Mouse (Mus musculus): ENCODE data around the gene Atad5. TPM values are rescaled to one million over a fixed set of nuclear protein-coding genes. Genes with fewer than 3 reads are reported as not detected.

The Atad5 gene
- polyA plus RNA-seq, 1 experiment from 2014 or later: 9.0 TPM

DNA sequence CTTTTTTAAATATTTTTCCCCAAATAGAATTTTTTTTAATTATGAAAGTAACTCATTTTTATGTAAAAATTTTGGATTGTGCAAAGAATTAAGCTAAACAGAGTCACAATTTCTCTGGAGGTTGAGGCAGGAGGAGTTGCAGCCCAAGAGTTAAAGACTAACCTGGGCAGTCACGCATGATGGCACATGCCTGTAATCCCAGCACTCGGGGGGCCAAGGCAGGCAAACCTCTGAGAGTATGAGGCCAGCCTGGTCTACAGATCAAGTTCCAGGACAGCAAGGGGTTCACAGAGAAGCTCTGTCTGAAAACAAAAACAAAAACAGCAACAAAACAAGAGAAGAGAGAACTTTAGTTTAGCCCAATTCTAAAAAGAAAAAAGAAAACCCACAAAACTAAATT, 75.0 kb downstream of the Atad5 start:
- Histone ChIP-seq H3K36me3 (ENCODE audit: control insufficient read depth, insufficient read depth, low read length) (no peaks in the 10 kb centered on the region), H3K4me1 (ENCODE audit: control insufficient read depth, insufficient read depth, low read length) (no peaks in the 10 kb centered on the region), H3K4me2 (ENCODE audit: low read depth, low read length) (no peak overlapping the region), H3K27ac (ENCODE audit: low read length) (no peak overlapping the region), H3K9ac (ENCODE audit: low read length) (no peak overlapping the region), H3K9me3 (replicated peaks; ENCODE audit: control insufficient read depth, low read length) (no peaks in the 10 kb centered on the region), H3K27me3 (ENCODE audit: control insufficient read depth, insufficient read depth, low read length) (no peaks in the 10 kb centered on the region), H3K4me3 (replicated peaks; ENCODE audit: low read length) (no peak overlapping the region)
- 55% methylated on average over 2 of the region's 2 CpGs for WGBS
- ATAC-seq (ENCODE audit: insufficient read depth, low FRiP score): no peak

DNA sequence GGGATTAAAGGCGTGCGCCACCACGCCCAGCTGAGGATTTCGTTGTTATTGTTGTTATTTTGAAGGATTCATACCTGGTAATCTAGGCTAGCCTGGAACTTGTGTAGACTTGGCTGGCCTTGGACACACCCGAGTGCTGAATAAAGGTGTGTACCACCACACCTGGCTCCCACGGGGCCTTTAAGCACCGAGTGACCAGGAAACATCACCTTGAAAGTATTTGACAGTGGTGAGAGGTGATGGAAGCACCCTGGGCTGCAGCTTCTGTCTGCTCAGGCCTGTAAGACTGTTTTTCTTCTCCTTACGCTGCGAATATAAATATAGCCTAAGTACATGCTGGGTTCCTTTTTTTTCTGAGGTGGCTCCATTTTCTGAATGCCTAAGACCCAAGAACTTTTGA, 78.9 kb downstream of the Atad5 start:
- ATAC-seq (ENCODE audit: insufficient read depth, low FRiP score): no peak
- no peaks in the 10 kb centered on the region for H3K36me3 ChIP-seq (ENCODE audit: control insufficient read depth, insufficient read depth, low read length)
- H3K27me3 ChIP-seq (ENCODE audit: control insufficient read depth, insufficient read depth, low read length): no peaks in the 10 kb centered on the region
- H3K9me3 ChIP-seq (replicated peaks; ENCODE audit: control insufficient read depth, low read length): no peaks in the 10 kb centered on the region
- no peak overlapping the region for H3K27ac ChIP-seq (ENCODE audit: low read length)
- H3K4me3 ChIP-seq (replicated peaks; ENCODE audit: low read length): no peak overlapping the region
- H3K4me1 ChIP-seq (ENCODE audit: control insufficient read depth, insufficient read depth, low read length): no peaks in the 10 kb centered on the region
- 86% methylated on average over 9 of the region's 9 CpGs for WGBS
- no peak overlapping the region for H3K4me2 ChIP-seq (ENCODE audit: low read depth, low read length)
- H3K9ac ChIP-seq (ENCODE audit: low read length): no peak overlapping the region

DNA sequence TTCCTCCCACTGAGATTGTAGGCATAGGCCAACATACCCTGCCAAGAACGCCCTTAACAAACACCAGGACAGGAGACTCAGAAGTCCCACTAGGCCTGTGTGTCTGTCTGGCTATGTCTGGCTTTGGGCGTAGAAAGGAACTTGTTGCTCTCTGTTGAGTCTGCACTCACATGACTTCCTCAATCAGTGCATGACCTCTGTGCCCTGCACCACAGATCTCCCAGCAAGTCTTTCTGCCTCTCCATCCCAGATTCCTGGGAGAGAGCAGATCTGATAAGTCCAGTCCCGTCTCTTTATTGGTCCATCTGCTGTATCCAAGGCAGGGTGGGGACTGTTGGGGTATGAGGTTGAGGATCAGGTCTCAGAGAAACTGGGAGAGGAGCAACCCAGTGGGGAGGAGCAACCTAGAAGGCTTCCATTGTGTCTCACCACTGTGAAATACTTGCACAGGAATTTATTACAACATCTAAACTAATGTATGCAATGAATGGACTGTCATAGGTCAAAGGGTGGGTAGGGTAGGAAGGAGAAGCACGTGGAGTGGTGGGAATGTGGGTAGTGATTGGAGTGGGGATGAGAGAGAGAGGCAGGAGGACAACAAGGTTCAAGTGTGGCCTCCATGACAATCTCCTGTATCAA, 79.5 kb downstream of the Atad5 start:
- H3K4me1 ChIP-seq (ENCODE audit: control insufficient read depth, insufficient read depth, low read length): no peaks in the 10 kb centered on the region
- no peak overlapping the region for H3K4me3 ChIP-seq (replicated peaks; ENCODE audit: low read length)
- no peaks in the 10 kb centered on the region for H3K36me3 ChIP-seq (ENCODE audit: control insufficient read depth, insufficient read depth, low read length)
- H3K9me3 ChIP-seq (replicated peaks; ENCODE audit: control insufficient read depth, low read length): no peaks in the 10 kb centered on the region
- 67% methylated on average over 4 of the region's 4 CpGs for WGBS
- H3K27me3 ChIP-seq (ENCODE audit: control insufficient read depth, insufficient read depth, low read length): no peaks in the 10 kb centered on the region
- no peak overlapping the region for H3K27ac ChIP-seq (ENCODE audit: low read length)
- ATAC-seq (ENCODE audit: insufficient read depth, low FRiP score): no peak
- H3K9ac ChIP-seq (ENCODE audit: low read length): no peak overlapping the region
- H3K4me2 ChIP-seq (ENCODE audit: low read depth, low read length): no peak overlapping the region

DNA sequence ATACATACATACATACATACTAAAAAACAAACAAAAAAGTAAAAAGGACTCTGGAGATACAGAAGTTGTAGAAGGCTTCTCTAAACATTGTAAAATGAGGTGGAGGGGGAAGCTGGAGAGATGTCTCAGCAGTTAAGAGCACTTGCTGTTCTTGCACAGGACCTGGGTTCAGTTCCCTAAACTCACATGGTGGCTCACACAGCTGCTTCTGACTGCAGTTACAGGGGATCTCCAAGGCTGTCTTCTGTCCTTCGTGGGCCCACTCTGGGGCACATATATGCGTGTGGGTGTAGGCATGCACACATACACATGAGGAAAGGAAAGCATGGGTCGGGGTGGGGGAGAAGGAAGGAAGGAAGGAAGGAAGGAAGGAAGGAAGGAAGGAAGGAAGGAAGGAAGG, 80.4 kb downstream of the Atad5 start:
- Histone ChIP-seq H3K4me2 (ENCODE audit: low read depth, low read length) (no peak overlapping the region), H3K27ac (ENCODE audit: low read length) (no peak overlapping the region), H3K4me1 (ENCODE audit: control insufficient read depth, insufficient read depth, low read length) (no peaks in the 10 kb centered on the region), H3K9ac (ENCODE audit: low read length) (no peak overlapping the region), H3K4me3 (replicated peaks; ENCODE audit: low read length) (no peak overlapping the region), H3K27me3 (ENCODE audit: control insufficient read depth, insufficient read depth, low read length) (no peaks in the 10 kb centered on the region), H3K36me3 (ENCODE audit: control insufficient read depth, insufficient read depth, low read length) (no peaks in the 10 kb centered on the region), H3K9me3 (replicated peaks; ENCODE audit: control insufficient read depth, low read length) (no peaks in the 10 kb centered on the region)
- ATAC-seq (ENCODE audit: insufficient read depth, low FRiP score): no peak
- WGBS: 80% methylated on average over 3 of the region's 3 CpGs

DNA sequence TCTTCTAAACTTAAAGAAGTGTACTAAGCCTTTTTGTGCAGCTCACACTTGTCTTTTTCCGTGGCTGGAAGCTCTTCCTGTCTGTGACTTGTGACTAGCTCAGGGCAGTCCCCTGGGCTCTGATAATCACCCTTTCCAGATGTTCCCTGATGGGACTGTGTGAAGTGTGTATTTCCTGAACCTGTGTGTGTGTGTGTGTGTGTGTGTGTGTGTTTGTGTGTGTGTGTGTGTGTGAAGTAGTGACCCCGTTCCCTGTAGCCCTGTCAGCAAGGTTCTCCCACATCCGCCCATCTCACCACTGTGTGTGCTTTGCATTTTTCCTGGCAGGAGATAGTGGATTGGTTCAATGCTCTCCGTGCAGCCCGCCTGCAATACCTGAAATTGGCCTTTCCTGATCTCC, 81.2 kb downstream of the Atad5 start:
- 55% methylated on average over 5 of the region's 5 CpGs for WGBS
- Histone ChIP-seq H3K4me3 (replicated peaks; ENCODE audit: low read length) (no peak overlapping the region), H3K4me1 (ENCODE audit: control insufficient read depth, insufficient read depth, low read length) (no peaks in the 10 kb centered on the region), H3K9ac (ENCODE audit: low read length) (no peak overlapping the region), H3K27ac (ENCODE audit: low read length) (no peak overlapping the region), H3K36me3 (ENCODE audit: control insufficient read depth, insufficient read depth, low read length) (no peaks in the 10 kb centered on the region), H3K9me3 (replicated peaks; ENCODE audit: control insufficient read depth, low read length) (no peaks in the 10 kb centered on the region), H3K4me2 (ENCODE audit: low read depth, low read length) (no peak overlapping the region), H3K27me3 (ENCODE audit: control insufficient read depth, insufficient read depth, low read length) (no peaks in the 10 kb centered on the region)
- ATAC-seq (ENCODE audit: insufficient read depth, low FRiP score): no peak

DNA sequence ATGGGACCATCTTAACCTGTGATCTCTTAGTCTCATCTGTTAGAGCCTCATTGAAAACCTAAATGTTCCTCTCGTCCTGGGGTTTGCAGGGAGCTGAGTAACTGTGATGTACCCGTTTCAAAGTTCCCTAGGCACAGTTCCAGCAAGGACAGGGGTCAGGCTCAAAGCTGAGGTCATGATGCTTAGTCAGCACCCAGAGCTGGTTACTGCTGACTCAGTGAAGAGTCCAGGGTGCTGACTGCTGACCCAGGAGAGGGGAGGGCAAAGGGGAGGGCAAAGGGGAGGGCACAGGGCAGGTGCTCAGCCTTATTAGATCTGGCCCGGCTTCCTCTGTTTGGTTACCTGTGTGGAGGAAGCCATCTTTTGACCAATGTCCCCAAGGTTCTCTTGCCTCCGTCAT, 82.7 kb downstream of the Atad5 start:
- peak; percentile 15; the same call in 1 of the 2 replicates for ATAC-seq (ENCODE audit: insufficient read depth, low FRiP score)
- Histone ChIP-seq H3K4me1 (ENCODE audit: control insufficient read depth, insufficient read depth, low read length) (no peaks in the 10 kb centered on the region), H3K27me3 (ENCODE audit: control insufficient read depth, insufficient read depth, low read length) (no peaks in the 10 kb centered on the region), H3K4me2 (ENCODE audit: low read depth, low read length) (no peak overlapping the region), H3K4me3 (replicated peaks; ENCODE audit: low read length) (no peak overlapping the region), H3K36me3 (ENCODE audit: control insufficient read depth, insufficient read depth, low read length) (no peaks in the 10 kb centered on the region), H3K9ac (ENCODE audit: low read length) (no peak overlapping the region), H3K27ac (ENCODE audit: low read length) (no peak overlapping the region), H3K9me3 (replicated peaks; ENCODE audit: control insufficient read depth, low read length) (no peaks in the 10 kb centered on the region)
- WGBS: 67% methylated on average over 4 of the region's 4 CpGs

DNA sequence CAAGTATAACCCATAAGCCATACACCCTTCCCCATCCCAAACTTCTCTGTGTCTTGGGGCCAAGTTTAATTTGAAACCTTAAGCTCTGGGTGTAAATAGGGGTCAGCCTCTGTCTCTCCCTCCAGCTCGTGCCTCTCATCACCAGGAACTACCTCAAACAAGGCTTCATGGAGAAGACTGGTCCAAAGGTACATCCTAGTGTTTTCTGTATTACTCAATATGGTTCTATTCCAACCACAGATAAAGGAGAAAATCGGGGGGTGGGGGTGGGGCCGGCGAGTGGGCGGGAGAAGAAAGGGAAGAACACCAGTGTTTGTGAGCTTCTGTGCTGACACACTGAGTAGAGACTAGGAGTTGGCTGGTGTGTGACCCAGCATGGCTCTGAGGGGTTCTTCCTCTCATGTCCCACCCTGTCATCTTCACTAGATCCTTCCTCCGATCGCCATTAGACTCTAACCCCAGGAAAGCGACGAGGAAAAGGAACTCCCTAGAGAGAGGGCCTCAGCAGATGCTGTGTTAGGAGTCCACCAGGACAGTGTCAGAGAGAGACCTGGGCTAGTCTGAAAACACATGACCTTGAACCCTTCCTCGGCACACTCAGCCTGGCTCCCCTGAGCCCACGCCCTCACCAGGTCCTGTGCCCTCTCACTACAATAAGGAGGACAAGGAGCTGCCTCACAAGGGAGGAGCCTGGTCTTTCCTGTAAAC, 84.9 kb downstream of the Atad5 start:
- WGBS: 76% methylated on average over 11 of the region's 11 CpGs
- no peak overlapping the region for H3K27ac ChIP-seq (ENCODE audit: low read length)

DNA sequence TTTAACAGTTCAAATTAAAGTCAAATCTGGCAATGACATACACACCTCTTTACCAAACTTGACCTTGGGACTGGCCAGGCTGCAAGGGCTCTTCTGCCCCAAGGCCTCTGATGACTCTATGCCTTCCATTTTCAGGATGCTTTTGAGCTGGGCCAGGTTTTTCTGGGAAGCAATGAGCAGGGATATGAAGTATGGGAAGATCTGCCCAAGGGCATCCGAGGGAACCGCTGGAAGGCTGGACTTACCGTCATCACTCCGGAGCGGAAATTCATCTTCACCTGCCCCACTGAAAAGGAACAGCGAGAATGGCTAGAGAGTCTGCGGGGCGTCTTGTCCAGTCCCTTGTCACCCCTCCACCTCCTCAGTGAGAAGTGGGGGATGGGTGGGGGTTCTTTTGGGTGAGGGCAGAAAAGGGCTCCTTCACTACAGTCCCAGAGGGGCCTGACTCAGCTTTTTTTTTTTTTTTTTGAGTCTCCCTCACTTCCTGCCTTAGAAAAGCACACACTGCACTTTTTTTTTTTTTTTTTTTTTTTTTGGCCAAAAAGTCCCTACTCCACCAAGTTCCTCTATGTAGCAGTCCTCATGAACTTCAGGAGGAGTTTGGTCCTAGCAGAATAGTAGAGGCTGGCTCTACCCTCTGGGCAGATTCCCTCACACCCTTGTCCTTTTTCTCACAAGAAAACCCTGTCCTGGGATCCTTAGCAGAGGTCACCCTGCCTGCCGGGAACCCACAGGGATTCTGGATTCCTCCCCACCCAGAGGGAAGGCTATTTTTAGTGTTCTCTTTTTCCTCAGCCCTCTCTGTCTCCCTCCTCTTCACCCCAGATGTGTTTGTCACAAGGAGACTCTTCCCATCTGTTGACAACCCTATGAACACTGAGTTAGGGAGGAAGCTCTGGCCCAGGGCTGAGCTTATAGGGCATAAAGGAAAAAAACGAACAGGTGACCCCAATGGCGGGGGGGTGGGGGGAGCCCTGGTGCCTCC, 88.0 kb downstream of the Atad5 start:
- H3K4me1 ChIP-seq (ENCODE audit: control insufficient read depth, insufficient read depth, low read length): no peaks in the 10 kb centered on the region
- peak overlapping the region; percentile 31; the same call in 1 of the 2 replicates for H3K9ac ChIP-seq (ENCODE audit: low read length)
- H3K4me2 ChIP-seq (ENCODE audit: low read depth, low read length): no peak overlapping the region
- 66% methylated on average over 11 of the region's 11 CpGs for WGBS
- H3K27me3 ChIP-seq (ENCODE audit: control insufficient read depth, insufficient read depth, low read length): no peaks in the 10 kb centered on the region
- no peak for ATAC-seq (ENCODE audit: insufficient read depth, low FRiP score)
- peak overlapping the region; percentile 33 for H3K27ac ChIP-seq (ENCODE audit: low read length)
- no peaks in the 10 kb centered on the region for H3K9me3 ChIP-seq (replicated peaks; ENCODE audit: control insufficient read depth, low read length)
- H3K4me3 ChIP-seq (replicated peaks; ENCODE audit: low read length): no peak overlapping the region
- no peaks in the 10 kb centered on the region for H3K36me3 ChIP-seq (ENCODE audit: control insufficient read depth, insufficient read depth, low read length)

More for the DNA sequence above, 84.9 kb downstream of the Atad5 start:
- ATAC-seq (ENCODE audit: insufficient read depth, low FRiP score): no peak
- Histone ChIP-seq H3K9me3 (replicated peaks; ENCODE audit: control insufficient read depth, low read length) (no peaks in the 10 kb centered on the region), H3K9ac (ENCODE audit: low read length) (no peak overlapping the region), H3K4me3 (replicated peaks; ENCODE audit: low read length) (no peak overlapping the region), H3K4me2 (ENCODE audit: low read depth, low read length) (no peak overlapping the region), H3K36me3 (ENCODE audit: control insufficient read depth, insufficient read depth, low read length) (no peaks in the 10 kb centered on the region), H3K27me3 (ENCODE audit: control insufficient read depth, insufficient read depth, low read length) (no peaks in the 10 kb centered on the region), H3K4me1 (ENCODE audit: control insufficient read depth, insufficient read depth, low read length) (no peaks in the 10 kb centered on the region)

DNA sequence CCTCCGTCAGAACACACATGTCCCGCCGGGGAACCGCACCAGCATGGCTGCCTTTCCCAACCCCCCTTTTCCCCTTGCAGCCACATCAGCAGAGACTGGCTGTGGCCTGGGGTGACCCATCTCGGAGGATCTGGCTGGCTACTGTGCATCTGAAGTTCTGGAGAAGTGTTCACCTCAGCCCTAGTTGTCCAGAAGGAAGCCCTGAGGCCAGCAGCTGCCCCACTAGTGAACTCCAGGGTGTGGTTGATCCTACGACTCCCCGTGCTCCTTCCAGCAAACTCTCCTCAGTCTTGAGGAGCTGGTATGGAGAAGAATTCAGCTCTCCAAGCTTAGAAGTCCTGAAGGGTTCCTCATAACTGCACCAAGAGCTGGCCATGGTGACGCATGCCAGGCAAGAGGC, 89.1 kb downstream of the Atad5 start:
- Histone ChIP-seq H3K4me3 (replicated peaks; ENCODE audit: low read length) (no peak overlapping the region), H3K36me3 (ENCODE audit: control insufficient read depth, insufficient read depth, low read length) (no peaks in the 10 kb centered on the region), H3K27me3 (ENCODE audit: control insufficient read depth, insufficient read depth, low read length) (no peaks in the 10 kb centered on the region), H3K27ac (ENCODE audit: low read length) (no peak overlapping the region), H3K9me3 (replicated peaks; ENCODE audit: control insufficient read depth, low read length) (no peaks in the 10 kb centered on the region), H3K9ac (ENCODE audit: low read length) (no peak overlapping the region), H3K4me2 (ENCODE audit: low read depth, low read length) (no peak overlapping the region), H3K4me1 (ENCODE audit: control insufficient read depth, insufficient read depth, low read length) (no peaks in the 10 kb centered on the region)
- no peak for ATAC-seq (ENCODE audit: insufficient read depth, low FRiP score)
- WGBS: 79% methylated on average over 8 of the region's 8 CpGs

All from stomach, embryonic 16.5 days (tissue).